Mouse (Mus musculus): ENCODE results near the gene Pycr1.

Gene Pycr1

DNA sequence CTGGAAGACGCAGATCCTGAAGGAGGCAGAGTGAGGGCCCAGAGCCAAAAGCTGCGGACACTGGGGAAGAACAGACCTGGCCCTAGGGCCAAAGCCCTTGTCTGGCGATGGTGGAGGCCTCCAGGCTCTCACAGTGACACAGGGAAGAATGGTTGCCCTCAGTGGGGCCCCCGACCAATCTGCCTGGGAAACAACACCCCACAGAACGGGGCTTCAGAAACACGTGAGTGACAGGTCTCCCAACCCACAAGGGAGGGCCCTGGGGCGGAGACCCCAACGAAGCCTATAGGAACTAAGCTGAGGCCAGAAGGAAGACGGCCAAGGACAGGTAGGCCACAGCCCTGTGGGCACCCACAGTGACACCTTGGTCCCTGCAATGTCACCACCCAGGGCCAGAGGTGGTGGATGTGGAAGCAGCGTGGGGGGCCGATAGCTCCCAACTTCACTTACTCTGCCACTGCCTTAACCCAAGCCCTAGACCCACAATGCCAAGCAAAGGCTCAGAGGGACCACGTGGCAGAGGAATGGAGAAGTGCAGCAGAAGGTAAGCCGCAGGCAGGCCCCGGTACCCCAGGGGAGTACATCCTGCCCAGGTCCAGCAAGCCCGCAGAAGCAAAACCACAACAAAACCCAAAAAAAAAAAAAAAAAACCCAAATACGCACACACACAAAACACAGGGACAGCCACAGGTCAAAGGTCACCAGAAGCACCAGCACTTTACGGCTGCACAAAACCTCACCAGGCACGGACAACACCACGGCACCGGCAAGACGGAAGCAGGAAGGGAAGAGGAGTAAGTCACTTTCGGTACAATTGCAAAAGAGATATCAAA, 15.9 kb downstream of the Pycr1 start:
- DNase-seq (ENCODE audit: inconsistent ontology term) = no peak

DNA sequence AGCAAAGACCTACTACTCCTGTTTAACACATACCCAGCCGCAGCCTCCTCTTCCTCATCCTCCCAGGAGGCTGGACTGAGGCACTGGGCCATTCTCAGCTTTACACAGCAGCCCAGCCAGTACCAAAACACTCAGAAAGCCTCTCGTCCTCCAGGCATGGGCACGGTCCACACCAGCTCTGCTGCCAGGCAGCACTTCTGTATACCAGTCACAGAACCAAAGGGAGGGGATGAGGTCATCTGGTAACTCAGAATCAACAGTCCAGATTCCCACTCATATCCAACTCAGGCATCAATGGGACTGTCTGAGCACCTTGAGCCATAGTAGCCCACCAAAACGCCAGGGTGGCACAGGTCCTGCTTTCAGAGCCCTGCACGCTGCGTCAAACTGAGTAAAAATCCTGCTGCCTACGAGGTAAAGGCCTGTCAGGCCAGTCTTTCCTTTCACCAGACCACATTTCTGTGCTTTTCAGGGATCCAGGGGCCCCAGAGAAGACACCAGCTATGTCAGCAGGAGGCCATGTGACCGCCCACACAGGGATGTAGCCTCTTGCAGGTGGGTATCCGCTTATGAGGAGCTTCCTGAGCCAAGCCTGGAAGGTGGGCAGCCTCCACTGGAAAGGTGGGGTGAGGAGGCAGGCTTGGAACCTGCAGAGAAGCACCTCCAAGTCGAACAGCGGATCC, 16.6 kb downstream of the Pycr1 start:
- DNase-seq (ENCODE audit: inconsistent ontology term) = no peak

DNA sequence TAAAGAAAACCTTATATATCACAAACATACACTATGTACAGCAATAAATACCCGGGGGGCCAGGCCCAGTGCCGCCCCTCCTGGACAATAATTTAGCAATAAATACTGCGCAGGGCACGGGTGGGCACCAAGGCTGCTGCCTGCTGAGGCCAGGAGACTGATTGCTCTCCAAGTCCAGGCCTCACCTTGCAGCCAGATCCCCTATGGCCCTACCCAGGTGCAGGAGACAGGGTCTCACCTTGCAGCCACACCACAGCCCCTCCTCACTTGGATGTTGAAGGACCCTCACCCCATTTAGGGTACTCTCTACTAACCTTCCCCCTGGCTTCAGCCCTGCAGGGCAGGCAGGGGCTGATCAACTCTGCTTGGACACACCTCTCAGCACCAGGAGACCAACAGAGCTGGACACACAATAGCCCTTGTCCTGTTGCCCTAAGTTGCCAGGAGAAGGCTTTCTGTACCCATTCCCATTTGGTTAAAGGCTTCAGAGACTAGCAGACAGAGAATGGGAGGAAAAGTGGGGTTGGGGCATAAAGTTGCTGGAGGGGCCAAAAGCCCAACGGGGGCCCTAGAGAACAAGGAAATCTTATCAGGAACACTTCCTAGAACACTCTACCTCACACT, 18.3 kb downstream of the Pycr1 start, which contains the start of gene Sirt7:
Gene Sirt7 (minus strand): TSS at position 89 of the 624 bp plus-strand sequence.
- DNase-seq (ENCODE audit: inconsistent ontology term) = no peak

DNA sequence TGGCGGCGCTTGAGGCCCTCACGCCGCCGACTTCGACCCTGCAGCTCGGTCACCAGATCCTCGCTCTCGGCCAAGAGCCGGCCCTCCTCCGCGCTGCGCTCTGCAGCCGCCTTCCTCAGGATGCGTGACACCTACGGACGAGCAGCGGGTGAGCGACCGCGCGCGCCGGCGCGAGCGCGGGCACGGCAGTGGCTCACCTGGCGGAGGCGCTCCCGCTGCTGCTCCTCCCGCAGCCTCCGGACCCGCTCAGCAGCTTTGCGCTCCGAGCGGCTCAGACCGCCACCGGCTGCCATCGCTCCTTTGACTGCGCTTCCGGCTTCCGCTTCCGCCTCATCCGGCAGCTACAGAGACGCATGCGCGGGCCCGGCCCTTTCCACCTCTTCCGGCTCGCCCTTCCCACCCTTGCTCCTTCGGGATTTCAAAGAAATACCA, 18.9 kb downstream of the Pycr1 start:
- peak; percentile 81 for DNase-seq (ENCODE audit: inconsistent ontology term)

DNA sequence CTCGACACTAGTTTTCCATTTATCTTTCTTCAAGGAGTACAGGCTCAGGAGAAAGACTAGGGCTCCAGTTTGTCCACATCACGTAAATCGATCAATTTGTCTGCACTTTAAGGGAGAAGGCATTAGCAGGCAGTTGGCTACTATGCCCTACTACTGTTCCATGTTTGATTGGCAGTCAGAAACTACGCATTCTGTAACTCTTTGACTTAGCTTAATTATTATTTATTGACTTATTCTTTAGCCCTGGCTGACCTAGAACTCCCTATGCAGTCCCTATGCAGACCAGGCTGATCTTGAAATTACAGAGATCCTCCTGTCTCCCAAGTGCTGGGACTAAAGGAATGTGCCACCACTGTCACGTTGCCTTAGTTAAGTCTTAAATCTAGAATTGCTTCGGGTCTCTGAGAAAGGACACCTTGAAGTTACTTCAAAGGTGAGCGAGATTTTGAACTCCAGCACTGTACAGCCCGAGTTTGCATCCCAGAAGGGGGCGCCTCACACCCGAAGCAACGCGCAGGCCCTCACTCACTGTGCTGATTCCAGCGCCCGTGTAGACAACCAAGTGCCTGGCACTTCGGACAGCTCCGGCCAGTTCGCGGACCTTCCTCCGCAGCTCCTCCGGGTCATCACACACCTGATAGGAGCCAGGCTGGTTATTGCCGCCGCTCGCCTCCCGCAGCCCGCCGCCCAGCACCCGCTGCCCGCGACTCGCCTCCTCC, 19.4 kb downstream of the Pycr1 start:
- peak; percentile 71 for DNase-seq (ENCODE audit: inconsistent ontology term)

DNA sequence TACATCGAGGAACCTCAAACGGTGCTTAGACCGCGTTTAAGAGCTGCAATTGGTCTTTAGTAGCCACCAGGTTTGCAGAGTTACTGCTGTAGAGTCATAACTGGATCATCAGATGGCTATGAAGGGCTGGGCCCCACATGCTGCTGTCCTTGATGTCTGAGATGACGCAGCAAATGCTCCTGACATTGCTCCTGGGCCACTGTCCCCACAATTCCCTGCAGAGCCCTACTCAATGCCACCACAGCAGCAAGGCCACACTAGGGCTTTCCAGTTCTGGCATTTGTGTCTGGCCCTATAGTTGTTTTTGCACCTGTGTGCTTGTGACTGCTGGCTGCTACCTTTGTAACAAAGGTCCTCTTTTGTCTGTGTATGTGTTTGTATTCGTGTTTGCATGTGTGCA, 20.8 kb downstream of the Pycr1 start:
- DNase-seq (ENCODE audit: inconsistent ontology term) = no peak

DNA sequence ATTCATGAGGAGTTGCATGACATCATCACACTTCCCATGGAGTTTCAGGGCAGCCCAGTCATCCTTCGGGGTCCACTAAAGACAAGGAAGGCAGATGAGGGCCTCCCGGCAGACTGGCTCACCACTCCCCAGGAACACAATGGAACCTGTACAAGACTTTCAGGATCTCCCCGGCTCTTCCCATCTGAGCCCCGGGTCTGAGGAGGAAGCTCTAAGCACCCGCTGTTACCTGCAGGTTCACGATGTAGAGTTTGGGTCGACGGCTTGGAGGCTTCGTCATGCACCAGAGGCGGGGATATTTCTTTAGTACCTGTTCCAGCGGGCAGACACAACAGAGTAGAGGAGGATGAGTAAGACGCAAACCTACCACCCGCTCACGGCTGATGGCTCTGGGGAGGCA, 23.4 kb downstream of the Pycr1 start:
- no peak for DNase-seq (ENCODE audit: inconsistent ontology term)

DNA sequence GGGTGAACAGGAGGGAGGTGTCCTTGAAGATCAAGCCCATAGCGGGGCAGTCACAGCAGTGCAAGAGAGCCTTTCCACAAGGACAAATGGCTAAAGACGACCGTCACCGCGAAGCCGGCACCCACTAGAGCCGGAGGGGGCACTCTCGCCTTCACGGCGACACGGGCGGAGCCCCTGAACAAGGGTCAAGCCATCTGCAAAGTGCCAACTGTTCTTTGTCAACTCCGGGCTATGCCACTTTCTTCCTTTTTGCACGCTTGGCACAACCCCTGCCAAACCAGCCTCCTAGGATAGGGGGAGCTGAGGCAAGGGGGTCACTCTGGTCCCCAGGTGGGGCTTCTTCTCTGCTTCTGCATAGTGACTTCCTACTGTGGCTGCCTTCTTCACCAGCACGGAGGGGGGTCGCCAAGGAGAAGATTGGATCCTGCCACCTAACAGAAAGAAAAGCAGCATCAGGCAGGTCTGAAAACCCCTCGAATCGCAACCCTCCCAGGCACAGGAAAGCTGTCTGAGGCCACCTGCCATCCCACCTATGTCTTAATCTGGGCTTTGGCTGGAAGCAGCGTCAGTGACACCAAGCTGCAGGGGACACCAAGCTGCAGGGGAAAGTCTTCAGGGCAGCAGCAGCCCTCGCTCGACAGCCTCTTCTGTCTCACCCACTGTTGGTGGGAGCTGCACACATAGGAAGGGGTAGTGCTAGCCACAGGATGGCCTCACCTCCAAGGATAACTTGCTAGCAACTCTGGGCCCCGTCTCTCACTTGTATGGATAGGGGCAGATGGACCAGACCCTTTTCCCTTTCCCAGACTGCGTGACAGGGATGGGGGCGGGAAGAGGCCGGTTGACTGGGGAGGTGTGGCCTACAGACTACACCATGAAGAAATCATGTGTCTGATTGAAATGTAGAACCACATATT, 24.7 kb downstream of the Pycr1 start:
- DNase-seq (ENCODE audit: inconsistent ontology term) = no peak

DNA sequence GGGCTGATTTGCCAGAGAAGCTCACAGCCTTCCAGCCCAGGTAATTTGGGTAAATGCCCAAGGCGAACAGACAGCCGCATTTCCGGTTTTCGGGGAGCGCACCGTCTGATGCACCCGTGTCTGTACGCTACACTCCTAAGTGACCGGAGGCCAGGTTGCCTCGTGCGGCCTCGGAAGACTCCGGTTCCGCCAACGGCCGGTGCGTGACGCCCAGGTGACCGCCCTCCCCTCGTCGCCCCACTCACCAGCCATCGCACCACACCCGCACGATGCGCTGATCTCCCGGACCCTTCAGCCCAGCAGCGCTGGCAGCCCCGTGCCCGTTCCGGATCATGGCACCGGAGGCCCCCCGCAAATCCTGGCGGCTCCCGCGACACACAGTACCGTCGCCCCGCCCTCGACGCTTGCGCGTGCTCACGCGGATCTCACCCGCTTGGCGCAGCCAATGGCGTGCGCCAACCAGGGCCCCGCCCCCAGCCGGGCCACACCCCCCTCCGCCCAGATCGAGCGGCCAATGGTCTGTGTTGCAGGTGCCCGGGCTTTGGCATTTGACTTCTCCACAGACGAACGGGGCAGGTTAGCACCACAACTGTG, 26.0 kb downstream of the Pycr1 start, which contains the start of gene Pcyt2:
Gene Pcyt2 (minus strand): TSS at position 418 of the 594 bp plus-strand sequence.
- peak; percentile 91 for DNase-seq (ENCODE audit: inconsistent ontology term)

DNA sequence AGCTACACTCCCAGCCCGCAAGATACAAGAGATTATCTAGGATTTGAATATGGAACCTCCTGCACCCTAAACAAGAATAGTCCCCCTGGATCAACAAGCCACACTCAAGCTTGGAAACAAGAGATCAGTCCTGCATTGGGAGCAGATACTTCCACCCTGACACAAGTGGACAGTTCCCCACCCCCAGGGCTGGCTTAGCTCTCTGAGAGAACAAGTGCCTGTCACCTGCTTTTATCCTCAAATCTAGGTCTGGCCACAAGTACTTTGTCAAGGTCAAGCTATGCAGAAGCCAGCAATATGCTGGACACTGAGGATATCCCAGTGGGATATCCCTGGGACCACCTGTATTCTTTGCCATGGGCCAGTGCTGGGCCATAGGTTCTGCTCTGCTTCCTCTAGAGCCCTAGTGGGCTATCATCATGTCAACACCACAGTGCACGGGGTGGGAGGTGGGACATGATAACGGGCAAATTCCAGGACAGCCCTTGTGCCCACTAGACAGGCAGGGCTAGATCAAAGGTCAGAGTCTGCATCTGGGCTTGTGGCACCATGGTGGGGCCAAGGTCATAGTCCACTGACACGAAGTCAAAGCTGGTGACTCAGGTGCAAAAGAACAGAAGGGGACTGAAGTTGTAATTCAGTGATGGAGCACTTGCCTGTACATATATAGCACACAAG, 26.8 kb downstream of the Pycr1 start:
- DNase-seq (ENCODE audit: inconsistent ontology term) = no peak

DNA sequence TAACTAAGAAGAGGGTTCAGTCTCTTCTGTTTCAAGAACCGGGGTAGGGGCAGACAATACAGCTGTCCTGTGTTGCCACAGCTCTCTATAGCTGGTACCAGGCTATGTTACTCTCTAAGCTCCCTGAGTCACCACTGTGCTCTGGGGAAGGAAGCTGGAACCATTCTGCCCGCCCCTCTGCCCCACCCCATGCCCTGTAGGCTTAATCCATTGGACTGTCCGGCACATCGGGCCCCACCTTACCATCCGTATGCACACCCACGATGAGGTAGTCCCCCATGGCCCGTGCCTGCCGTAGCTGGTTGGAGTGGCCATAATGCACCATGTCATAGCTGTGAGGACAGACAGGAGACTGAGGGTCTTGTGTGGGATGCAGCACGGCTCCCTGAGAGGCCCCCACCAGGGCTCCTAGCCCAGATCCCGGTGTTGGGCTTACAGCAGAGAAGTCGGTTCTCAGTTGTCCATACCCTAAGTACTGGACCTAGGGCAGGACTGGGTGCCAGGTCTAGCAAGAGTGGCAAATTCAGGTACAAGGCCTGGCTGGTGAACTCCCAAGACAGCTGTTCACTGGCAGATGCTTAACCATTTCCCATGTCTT, 27.9 kb downstream of the Pycr1 start:
- no peak for DNase-seq (ENCODE audit: inconsistent ontology term)

DNA sequence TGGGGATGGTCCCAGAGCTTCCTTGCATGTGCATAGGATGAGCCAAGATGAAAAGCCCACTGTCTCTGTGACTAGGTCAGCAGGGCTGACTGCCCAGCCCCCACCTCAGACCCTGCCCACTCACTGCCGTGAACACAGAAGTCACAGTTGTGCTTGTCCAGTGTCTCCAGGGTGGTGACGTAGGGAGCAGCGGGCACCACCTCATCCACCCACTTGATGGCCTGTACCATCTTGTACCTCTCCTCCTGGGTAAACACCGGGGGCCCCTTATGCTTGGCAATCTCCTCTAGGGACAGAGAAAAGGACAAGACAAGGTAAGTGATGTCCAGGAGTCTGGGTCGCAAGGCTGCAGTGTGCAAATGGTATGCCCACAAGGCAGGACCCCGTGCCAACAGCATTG, 28.4 kb downstream of the Pycr1 start:
- no peak for DNase-seq (ENCODE audit: inconsistent ontology term)

DNA sequence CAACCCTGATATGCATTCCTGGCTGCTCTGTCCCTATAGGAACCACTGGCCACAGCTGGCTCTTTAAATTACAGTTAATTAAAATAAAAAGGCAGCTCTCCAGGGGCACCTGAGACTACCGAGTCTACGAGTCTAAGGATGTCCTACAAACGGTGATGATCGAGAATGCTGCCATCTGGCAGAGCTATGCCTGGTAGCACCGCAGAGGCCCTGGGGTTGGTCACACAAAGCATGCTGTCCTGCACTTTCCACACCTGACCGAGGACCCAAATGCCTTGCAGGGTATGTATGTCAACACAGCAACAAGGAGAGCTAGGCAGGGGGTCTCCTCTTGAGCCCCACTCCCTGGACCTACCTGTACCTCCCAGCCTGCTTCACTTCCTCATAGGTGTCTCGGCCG, 29.6 kb downstream of the Pycr1 start:
- DNase-seq (ENCODE audit: inconsistent ontology term) = no peak

DNA sequence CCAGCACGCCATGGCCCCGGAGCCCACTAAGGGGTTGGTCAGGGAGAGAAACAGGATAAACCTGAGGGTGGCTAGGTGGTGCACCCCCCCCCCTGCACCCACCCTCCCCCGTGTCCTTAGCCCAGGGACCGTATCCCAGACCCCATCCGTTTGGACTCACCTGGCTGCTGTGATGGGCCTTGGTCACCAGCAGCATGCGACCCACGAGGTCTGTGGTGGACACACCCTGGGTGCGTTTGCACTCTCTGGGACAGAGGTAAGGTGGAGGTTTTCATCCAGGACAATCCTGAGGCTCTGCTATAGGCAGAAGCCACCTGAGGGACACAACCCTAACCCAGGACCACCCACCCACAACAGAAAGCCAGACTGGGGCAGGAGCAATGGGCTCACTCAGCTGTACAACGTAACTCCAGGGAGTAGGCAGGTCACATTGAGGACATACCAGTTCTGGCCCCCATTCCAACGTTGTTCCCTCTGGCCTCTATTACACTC, 30.0 kb downstream of the Pycr1 start:
- no peak for DNase-seq (ENCODE audit: inconsistent ontology term)

DNA sequence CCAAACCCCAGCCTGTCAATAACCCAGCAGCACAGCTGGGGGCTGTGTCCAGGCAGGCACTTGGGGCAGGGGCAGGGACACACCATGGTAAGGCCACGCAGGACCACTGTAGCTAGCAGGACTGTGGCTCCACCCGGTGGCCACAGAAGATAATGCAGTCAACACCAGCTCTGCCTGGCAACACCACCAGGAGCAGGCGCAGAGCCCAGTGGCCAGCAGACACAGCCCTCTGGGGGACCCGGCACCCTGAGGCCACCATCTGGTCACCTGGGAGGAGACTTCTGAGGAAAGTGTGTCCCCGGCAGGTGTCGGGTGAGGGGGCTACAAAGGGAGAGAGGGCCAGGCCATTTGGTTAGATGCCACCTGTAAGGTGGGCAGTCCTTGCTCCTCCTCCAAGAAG, 30.8 kb downstream of the Pycr1 start:
- DNase-seq (ENCODE audit: inconsistent ontology term) = peak; percentile 71

DNA sequence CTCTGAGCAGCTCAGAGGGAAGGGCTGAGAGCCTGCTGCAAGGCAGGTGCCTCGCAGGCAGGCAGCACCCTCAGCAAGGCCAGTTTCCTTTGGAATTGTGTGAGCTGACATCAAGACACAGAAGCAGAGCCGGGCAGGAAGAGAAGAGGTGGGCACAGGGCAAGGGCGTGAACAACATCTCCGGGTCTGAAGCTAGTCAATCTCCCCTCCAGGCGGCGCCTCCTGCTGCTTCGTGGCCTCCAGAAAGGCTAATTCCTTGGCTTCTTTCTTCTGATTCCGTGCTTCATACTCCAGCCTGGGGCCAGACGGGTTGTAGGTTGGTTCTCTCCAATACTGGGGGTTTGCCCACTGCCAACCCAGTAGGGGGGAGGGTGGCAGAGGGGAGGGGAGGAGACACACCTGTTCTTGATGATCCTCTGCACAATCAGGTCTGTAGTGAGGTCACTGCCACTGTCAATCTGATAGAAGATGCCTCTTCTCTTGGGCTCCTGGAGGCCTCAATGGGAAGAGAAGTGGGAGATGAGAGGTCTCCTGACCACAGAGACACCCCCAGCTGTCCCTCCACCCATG, 33.0 kb downstream of the Pycr1 start:
- DNase-seq (ENCODE audit: inconsistent ontology term) = no peak

DNA sequence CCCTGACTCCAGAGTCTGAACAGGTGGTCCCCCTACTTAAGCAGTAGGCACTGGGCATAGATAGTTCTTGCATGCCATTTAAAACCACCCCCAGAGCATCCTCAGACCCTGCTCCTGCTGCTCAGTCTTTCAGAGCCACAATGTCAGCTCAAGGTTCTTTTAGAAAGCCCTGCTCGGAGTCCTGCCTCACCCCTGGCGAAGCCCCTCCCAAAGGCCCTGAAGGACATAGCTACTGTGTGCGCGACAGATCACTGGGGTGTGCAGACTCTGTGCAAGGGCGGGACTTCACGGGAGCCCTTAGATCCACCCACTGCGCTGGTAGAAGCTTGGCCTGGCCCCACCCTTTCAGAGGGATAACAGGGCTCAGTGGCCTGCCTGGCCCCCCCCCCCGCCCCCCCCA, 34.3 kb downstream of the Pycr1 start:
- DNase-seq (ENCODE audit: inconsistent ontology term) = no peak

DNA sequence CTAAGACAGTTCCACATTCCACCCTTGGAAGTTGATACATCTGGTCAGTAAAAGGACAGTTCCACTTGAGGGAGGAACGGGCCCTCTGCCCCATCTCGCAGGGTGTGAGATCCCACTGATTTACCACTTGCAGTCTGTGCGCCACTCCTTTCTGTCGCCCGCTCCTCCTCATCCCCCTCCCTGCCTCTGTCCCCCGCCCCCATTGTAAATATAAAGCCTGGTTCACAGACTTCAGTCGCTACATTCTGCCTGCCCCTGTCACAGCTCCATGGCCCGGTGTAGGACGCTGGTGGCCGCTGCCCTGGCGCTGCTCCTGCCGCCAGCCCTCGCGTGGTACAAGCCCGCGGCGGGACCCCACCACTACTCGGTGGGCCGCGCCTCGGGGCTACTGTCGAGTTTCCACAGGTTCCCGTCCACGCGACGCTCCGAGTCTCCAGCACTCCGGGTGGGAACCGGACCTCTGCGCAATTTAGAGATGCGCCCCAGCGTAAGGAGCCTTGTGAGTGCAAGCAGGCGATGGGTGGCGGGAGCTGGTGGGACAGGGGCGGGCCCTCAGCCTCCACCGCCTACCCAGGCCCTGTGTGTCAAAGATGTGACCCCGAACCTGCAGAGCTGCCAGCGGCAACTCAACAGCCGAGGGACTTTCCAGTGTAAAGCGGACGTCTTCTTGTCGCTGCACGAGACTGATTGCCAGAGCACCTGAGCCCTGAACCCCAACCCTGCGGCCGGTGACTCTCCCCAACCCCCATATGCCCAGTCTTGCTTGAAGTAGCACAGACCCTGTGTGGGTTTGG, 35.1 kb downstream of the Pycr1 start, which contains the start of gene Npb:
Gene Npb (plus strand): TSS at position 237 of the 794 bp plus-strand sequence.
- DNase-seq (ENCODE audit: inconsistent ontology term) = no peak

Measured in Muller cell, postnatal 12 days (primary cell).